Mouse (Mus musculus) neural tube, embryonic 15.5 days (tissue): Measurements from ENCODE around the gene Bnc2. TPM values are rescaled to one million over a fixed set of nuclear protein-coding genes. Genes with fewer than 3 reads are reported as not detected.

ENCODE experiments used
- ATAC-seq: fragments of 200-750 bp; cut with Nextera tagmentation; 2 replicates; pipeline ENCODE4 v1.8.0; 2017; ENCODE audit warnings: mild to moderate bottlenecking, moderate TSS enrichment, moderate library complexity; ENCODE audit not compliant: low FRiP score
- H3K27ac ChIP-seq: fragments of 300-500 bp; sonication (generic); replicated peaks from 2 replicates; pipeline ENCODE4 v1.5.1; 2015; ENCODE audit warnings: mild to moderate bottlenecking, inconsistent platforms
- H3K27me3 ChIP-seq: fragments of 300-500 bp; sonication (generic); replicated peaks from 2 replicates; pipeline ENCODE4 v1.6.1; 2015; ENCODE audit warnings: inconsistent platforms
- H3K36me3 ChIP-seq: fragments of 300-500 bp; sonication (generic); 2 replicates; pipeline ENCODE4 v1.6.1; 2015; ENCODE audit warnings: inconsistent platforms
- H3K4me1 ChIP-seq: fragments of 300-500 bp; sonication (generic); 2 replicates; pipeline ENCODE4 v1.6.1; 2015; ENCODE audit warnings: inconsistent platforms
- H3K4me2 ChIP-seq: fragments of 300-500 bp; sonication (generic); 2 replicates; pipeline ENCODE4 v1.6.1; 2015; ENCODE audit warnings: inconsistent platforms, mild to moderate bottlenecking, moderate library complexity
- H3K4me3 ChIP-seq: fragments of 300-500 bp; sonication (generic); replicated peaks from 2 replicates; pipeline ENCODE4 v1.5.1; 2015; ENCODE audit warnings: mild to moderate bottlenecking, inconsistent platforms
- H3K9ac ChIP-seq: fragments of 300-500 bp; sonication (generic); replicated peaks from 2 replicates; pipeline ENCODE4 v1.6.1; 2015; ENCODE audit warnings: mild to moderate bottlenecking, inconsistent platforms
- H3K9me3 ChIP-seq: fragments of 300-500 bp; sonication (generic); replicated peaks from 2 replicates; pipeline ENCODE4 v1.6.1; 2016; ENCODE audit warnings: inconsistent platforms
- WGBS: fragments of 180-500 bp; shearing (Covaris S2); methylation state at CpG from one replicate; pipeline ENCODE4 v1.1.7; 2015; ENCODE audit warnings: mixed read lengths; 5-methylcytosine and 5-hydroxymethylcytosine counted together
- polyA plus RNA-seq: library from polyadenylated mRNA; unstranded; fragments of >200 nt; fragmentation: Nextera tagmentation; extraction: Ambion mirVana; gene quantifications from 2 replicates; pipeline ENCODE4 v1.2.1, GENCODE M21; 2015

Bnc2 gene
- polyA plus RNA-seq, 1 experiment from 2014 or later = 16.2 TPM

- Histone ChIP-seq H3K4me2 (no peak overlapping the region), H3K27me3 (no peaks in the 10 kb centered on the region), H3K4me1 (peaks cover 12% of the 10 kb centered on the region; the same call in 1 of the 2 replicates), H3K4me3 (no peak overlapping the region), H3K36me3 (no peaks in the 10 kb centered on the region), H3K27ac (no peak overlapping the region), H3K9ac (no peak overlapping the region), H3K9me3 (no peaks in the 10 kb centered on the region)
- ATAC-seq = peak; percentile 63; the same call in 1 of the 2 replicates
- WGBS = 26% methylated on average over 5 of the region's 5 CpGs
These were observed 389.9 kb downstream of the Bnc2 start for GRCm38 (mm10) chr4:84285153-84285552.

DNA sequence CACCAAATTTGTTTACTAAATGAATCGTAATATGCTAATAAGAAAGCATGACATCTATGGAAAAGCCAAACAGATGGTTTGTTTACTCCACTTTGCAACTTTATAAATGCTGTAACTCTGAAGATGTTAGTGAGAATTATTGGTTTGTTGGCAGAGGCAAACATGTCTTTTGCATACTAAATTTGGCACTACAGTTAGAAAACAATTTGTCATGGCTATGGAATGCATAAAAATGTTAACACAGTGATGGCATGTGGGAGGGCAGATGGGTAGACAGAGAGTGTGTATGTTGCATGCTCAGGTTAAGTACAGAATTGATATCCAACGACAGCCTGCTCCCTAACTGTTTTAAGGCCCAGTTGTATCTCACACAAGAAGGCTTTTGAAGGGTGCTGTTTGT lies 392.4 kb downstream of the Bnc2 start:
- Histone ChIP-seq H3K27ac (no peak overlapping the region), H3K9me3 (no peaks in the 10 kb centered on the region), H3K4me2 (no peak overlapping the region), H3K4me3 (no peak overlapping the region), H3K36me3 (no peaks in the 10 kb centered on the region), H3K4me1 (peaks cover 12% of the 10 kb centered on the region; the same call in 1 of the 2 replicates), H3K9ac (no peak overlapping the region), H3K27me3 (no peaks in the 10 kb centered on the region)
- ATAC-seq = no peak
- WGBS = 70% methylated on average over 2 of the region's 2 CpGs

DNA sequence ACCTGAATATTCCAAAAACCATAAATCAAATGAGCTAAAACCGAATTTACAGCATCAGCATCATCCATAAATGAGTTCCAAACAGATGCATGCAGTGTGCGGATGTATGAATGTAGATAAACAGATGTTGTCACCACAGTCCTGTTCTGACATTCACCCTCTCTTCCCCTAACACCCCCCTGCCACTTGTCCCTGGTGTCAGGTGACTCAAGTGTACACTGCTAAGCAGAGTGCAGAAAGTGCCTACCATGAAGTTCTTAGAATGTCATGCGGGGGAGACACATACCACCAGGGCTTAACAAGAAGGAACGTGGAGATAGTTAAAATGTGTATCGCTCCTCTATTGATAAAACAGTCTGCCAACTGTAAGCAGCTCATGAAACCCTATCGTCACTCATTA lies 396.9 kb downstream of the Bnc2 start:
- 88% methylated on average over 6 of the region's 6 CpGs for WGBS
- no peak for ATAC-seq
- Histone ChIP-seq H3K27me3 (no peaks in the 10 kb centered on the region), H3K9me3 (no peaks in the 10 kb centered on the region), H3K27ac (no peak overlapping the region), H3K4me3 (no peak overlapping the region), H3K4me1 (0 out of 2 replicates have a peak, but pooled peaks cover 8% of the 10 kb centered on the region), H3K4me2 (no peak overlapping the region), H3K36me3 (no peaks in the 10 kb centered on the region), H3K9ac (no peak overlapping the region)

DNA sequence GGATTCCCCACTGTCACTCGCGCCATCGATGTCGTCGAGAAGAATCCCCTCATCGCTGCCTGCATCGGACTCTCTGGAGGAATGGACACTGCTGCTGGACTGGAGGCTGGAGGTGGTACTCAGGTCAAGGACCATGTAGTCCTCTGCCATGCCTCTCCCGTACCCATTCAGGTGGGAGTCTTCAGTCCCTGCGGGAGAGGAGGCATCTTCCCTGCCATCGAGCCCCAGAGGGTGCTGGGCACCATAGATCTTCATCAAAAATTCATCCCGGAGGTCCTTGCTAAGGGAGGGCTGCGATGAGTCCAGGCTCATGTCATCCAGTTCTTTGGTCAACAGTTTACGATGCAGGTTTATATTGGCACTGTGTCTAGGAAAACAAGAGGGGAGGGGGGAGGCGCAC lies 399.0 kb downstream of the Bnc2 start:
- no peak for ATAC-seq
- no peaks in the 10 kb centered on the region for H3K36me3 ChIP-seq
- no peaks in the 10 kb centered on the region for H3K4me1 ChIP-seq
- no peaks in the 10 kb centered on the region for H3K27me3 ChIP-seq
- no peak overlapping the region for H3K4me2 ChIP-seq
- H3K9ac ChIP-seq = no peak overlapping the region
- no peak overlapping the region for H3K27ac ChIP-seq
- no peaks in the 10 kb centered on the region for H3K9me3 ChIP-seq
- 87% methylated on average over 14 of the region's 14 CpGs for WGBS
- no peak overlapping the region for H3K4me3 ChIP-seq

GRCm38 (mm10) chr4:84274158-84274557 lies 400.9 kb downstream of the Bnc2 start:
- ATAC-seq = no peak
- H3K4me1 ChIP-seq = no peaks in the 10 kb centered on the region; the same call in 1 of the 2 replicates
- H3K27me3 ChIP-seq = no peaks in the 10 kb centered on the region
- H3K27ac ChIP-seq = no peak overlapping the region
- no peaks in the 10 kb centered on the region for H3K36me3 ChIP-seq
- no peak overlapping the region for H3K4me3 ChIP-seq
- H3K9ac ChIP-seq = no peak overlapping the region
- no peaks in the 10 kb centered on the region for H3K9me3 ChIP-seq
- WGBS = 39% methylated on average over 3 of the region's 3 CpGs
- H3K4me2 ChIP-seq = no peak overlapping the region

- Histone ChIP-seq H3K27me3 (no peaks in the 10 kb centered on the region), H3K9ac (no peak overlapping the region), H3K4me3 (no peak overlapping the region), H3K9me3 (no peaks in the 10 kb centered on the region), H3K27ac (no peak overlapping the region), H3K4me2 (no peak overlapping the region), H3K4me1 (no peaks in the 10 kb centered on the region; the same call in 1 of the 2 replicates), H3K36me3 (no peaks in the 10 kb centered on the region)
- WGBS = 58% methylated on average over 2 of the region's 2 CpGs
- ATAC-seq = no peak
These were observed 402.2 kb downstream of the Bnc2 start for GRCm38 (mm10) chr4:84272867-84273266.

DNA sequence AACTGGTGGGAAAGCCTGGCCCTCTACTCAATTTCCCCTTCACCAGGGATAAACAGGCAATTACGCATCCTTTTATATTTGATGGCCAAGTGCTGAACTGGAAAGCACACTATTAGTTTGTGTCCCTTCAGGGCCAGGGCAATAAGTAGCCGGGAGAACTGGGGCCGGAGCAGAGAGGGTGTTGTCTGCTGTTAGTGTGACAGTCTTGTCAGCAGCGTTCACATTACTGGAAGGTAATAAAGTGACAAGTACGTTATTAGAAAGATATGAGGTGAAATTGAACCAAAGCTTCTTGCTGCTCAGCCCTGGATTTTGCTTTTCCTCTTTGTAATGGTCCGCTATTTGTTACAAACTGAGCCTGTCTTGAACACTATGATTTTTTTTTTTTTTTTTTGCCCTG lies 405.2 kb downstream of the Bnc2 start:
- H3K4me3 ChIP-seq = no peak overlapping the region
- H3K4me2 ChIP-seq = no peak overlapping the region
- no peaks in the 10 kb centered on the region for H3K27me3 ChIP-seq
- H3K36me3 ChIP-seq = no peaks in the 10 kb centered on the region
- no peak overlapping the region for H3K27ac ChIP-seq
- no peak overlapping the region for H3K9ac ChIP-seq
- no peaks in the 10 kb centered on the region; the same call in 1 of the 2 replicates for H3K4me1 ChIP-seq
- ATAC-seq = no peak
- 61% methylated on average over 6 of the region's 6 CpGs for WGBS
- H3K9me3 ChIP-seq = no peaks in the 10 kb centered on the region

DNA sequence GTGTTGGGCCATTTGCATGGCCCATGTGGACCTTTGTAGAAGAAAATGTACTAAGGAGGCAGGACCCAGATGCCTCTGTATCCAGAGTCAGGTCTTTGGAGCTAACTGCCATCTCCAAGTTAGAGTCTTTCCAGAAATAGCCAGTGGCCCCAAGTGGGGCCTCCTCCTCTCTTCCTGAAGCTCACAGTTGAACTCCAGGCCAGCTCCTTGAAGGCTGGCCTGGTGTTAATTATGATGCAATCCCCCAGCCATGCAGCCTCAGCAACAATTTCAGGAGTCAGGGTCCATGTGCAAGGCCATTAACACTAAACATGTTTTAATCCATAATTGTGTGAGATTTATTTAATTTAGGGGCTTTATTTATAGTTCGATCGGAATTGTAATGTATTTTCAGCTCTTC lies 427.7 kb downstream of the Bnc2 start:
- H3K27me3 ChIP-seq = no peaks in the 10 kb centered on the region
- WGBS = 92% methylated on average over 2 of the region's 2 CpGs
- ATAC-seq = no peak

DNA sequence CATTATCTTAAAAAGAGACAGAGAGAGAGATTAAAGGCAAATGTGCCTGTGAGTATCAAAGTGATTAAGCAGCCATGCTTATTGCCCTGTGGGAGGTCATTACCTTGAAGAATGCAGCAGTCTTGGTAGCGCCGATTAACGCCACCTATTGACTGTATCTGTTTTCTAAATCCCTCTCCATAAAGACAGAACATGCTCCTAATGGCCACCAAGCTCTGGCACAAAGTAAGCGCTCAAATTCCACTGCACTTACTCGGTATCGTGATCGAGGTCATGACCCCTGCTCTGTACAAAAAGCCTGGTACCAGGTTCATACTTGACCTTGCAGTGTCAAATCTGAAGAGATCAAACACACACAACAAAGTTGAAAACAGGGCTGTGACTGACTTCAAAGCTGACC lies 442.7 kb downstream of the Bnc2 start:
- H3K4me3 ChIP-seq = no peak overlapping the region
- no peaks in the 10 kb centered on the region for H3K9me3 ChIP-seq
- H3K27me3 ChIP-seq = no peaks in the 10 kb centered on the region
- WGBS = 75% methylated on average over 7 of the region's 7 CpGs
- H3K9ac ChIP-seq = no peak overlapping the region
- ATAC-seq = no peak
- no peak overlapping the region for H3K4me2 ChIP-seq
- H3K27ac ChIP-seq = no peak overlapping the region
- no peaks in the 10 kb centered on the region for H3K36me3 ChIP-seq
- no peaks in the 10 kb centered on the region for H3K4me1 ChIP-seq

More for the DNA sequence above, 427.7 kb downstream of the Bnc2 start:
- H3K9ac ChIP-seq = no peak overlapping the region
- H3K9me3 ChIP-seq = no peaks in the 10 kb centered on the region
- no peaks in the 10 kb centered on the region for H3K36me3 ChIP-seq
- no peaks in the 10 kb centered on the region for H3K4me1 ChIP-seq
- H3K4me3 ChIP-seq = no peak overlapping the region
- H3K4me2 ChIP-seq = no peak overlapping the region
- H3K27ac ChIP-seq = no peak overlapping the region

- no peak overlapping the region for H3K4me2 ChIP-seq
- H3K27me3 ChIP-seq = no peaks in the 10 kb centered on the region
- no peak overlapping the region for H3K4me3 ChIP-seq
- ATAC-seq = no peak
- no peaks in the 10 kb centered on the region for H3K36me3 ChIP-seq
- H3K27ac ChIP-seq = no peak overlapping the region
- WGBS = 97% methylated on average over 2 of the region's 2 CpGs
- H3K9me3 ChIP-seq = no peaks in the 10 kb centered on the region
- no peaks in the 10 kb centered on the region for H3K4me1 ChIP-seq
- no peak overlapping the region for H3K9ac ChIP-seq
These were observed 443.8 kb downstream of the Bnc2 start for GRCm38 (mm10) chr4:84231251-84231650.

GRCm38 (mm10) chr4:84229189-84229960 lies 445.7 kb downstream of the Bnc2 start:
- Histone ChIP-seq H3K9me3 (no peaks in the 10 kb centered on the region), H3K4me2 (no peak overlapping the region), H3K4me3 (no peak overlapping the region), H3K27me3 (no peaks in the 10 kb centered on the region), H3K36me3 (no peaks in the 10 kb centered on the region), H3K4me1 (no peaks in the 10 kb centered on the region), H3K9ac (no peak overlapping the region), H3K27ac (no peak overlapping the region)
- 86% methylated on average over 10 of the region's 10 CpGs for WGBS
- ATAC-seq = no peak

DNA sequence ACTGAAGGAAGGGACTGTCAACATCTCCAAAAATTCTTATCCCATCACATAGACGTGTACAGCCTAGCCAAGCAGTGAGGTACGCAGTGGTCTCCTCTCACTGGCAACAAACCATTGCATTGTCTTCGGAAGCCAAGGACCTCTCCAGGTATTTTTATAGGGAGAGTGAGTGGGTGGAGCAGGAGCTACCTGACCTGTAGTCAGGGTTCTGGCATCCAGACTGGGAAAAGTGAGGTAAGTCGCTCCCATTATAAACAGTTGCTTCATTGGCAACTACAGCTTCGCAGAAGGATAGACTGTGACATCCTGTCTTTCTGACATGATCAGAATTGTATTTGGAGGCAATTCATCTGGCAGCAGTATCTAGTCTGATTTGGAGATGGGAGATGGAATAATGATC lies 446.5 kb downstream of the Bnc2 start:
- no peak for ATAC-seq
- Histone ChIP-seq H3K4me1 (no peaks in the 10 kb centered on the region), H3K4me3 (no peak overlapping the region), H3K36me3 (no peaks in the 10 kb centered on the region), H3K27ac (no peak overlapping the region), H3K4me2 (no peak overlapping the region), H3K9me3 (no peaks in the 10 kb centered on the region), H3K9ac (no peak overlapping the region), H3K27me3 (no peaks in the 10 kb centered on the region)
- WGBS = 96% methylated on average over 5 of the region's 5 CpGs
